Mouse (Mus musculus) frontal cortex, adult (tissue): ENCODE results near the gene Ncf1.

Experiments used
- ATAC-seq: cut with Nextera tagmentation; 2 replicates; pipeline ENCODE4 v1.9.2; 2017; ENCODE audit warnings: mild to moderate bottlenecking, moderate library complexity, mixed read lengths; ENCODE audit not compliant: low TSS enrichment

The Ncf1 gene

DNA sequence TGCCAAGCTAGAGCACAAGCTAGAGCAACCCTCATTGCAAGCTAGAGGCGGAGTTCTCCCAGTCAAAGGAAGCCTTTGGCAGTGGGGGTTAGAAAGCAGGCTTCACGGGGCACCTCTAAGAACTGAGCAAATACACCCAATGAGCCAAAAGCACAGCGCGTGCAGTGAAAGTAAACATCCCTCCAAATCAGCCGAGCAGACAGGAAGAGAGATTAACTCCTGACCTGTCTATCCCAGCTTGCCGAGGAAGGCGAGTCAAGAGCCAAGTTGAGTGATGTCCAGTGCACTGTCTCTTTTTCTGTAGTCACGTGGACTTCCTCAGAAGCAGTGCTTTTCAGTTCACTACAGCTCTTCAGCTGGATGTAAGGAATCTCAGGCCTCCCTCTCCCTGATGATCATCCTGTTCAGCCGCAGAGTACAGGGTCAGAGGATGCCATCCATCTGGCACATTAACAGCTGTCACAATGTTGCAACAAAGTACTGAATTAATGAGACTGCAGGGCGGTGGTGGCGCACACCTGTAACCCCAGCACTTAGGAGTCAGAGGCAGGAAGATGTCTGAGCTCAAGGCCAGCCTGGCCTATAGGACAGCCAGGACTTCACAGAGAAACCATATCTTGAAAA lies 19.4 kb downstream of the Ncf1 start:
- no peak for ATAC-seq

DNA sequence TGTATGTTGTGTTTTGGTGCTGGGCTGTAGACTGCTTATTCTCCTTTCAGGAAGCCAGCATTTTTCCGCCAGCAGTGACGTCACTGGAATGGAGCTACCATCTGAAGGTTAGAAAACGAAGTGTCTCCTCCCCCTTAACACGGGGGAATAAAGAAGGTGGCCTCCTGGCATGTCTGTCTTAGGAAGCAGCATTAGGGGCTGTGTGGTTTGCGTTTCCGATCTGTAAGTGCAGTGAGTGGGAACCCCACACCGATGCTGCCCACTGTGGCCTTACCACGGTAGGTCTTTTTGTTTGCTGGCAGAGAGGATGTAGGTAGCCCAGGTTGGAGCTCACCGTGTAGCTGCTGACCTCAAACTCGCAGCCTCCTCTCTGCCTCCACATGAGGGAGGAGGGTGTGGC lies 22.7 kb downstream of the Ncf1 start:
- no peak for ATAC-seq

- ATAC-seq: no peak
Measured at GRCm38 (mm10) chr5:134193664-134194063, 35.8 kb downstream of the Ncf1 start.

- no peak for ATAC-seq
Measured at GRCm38 (mm10) chr5:134188571-134188970, 40.9 kb downstream of the Ncf1 start.

DNA sequence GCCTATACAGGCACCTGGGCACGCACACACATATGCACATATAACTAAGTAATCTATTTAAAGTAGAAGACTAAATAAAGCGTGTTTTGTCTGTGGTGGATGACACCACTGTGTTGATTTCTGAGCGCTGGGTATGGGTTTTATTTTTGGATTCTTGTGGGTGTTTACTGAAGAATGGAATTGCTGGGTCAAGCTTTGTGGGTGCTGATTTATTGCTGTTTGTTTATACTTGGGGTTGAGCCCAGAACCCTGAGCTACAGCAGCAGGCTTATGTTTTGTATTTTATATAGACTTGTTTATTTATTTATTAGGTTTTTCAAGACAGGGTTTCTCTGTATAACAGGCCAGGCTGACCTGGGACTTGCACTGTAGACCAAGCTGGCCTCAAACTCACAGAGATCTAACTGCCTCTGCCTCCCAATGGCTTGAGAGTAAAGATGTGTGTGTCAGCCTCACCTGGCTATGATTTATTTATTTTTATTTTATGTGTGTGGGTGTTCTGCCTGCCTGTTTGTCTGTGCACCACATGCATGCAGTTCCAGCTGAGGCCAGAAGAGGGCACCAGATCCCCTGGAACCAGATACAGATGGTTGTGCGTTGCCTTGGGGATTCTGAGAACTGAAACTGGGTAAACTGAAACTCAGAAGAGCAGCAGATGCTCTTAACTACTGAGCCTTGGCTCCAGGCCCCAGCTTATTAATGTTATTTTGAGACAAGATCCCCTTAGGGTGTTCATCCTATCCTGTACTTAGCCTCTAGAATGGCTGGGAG lies 42.3 kb downstream of the Ncf1 start:
- no peak for ATAC-seq

- ATAC-seq: no peak
Measured at GRCm38 (mm10) chr5:134186059-134186458, 43.4 kb downstream of the Ncf1 start.

DNA sequence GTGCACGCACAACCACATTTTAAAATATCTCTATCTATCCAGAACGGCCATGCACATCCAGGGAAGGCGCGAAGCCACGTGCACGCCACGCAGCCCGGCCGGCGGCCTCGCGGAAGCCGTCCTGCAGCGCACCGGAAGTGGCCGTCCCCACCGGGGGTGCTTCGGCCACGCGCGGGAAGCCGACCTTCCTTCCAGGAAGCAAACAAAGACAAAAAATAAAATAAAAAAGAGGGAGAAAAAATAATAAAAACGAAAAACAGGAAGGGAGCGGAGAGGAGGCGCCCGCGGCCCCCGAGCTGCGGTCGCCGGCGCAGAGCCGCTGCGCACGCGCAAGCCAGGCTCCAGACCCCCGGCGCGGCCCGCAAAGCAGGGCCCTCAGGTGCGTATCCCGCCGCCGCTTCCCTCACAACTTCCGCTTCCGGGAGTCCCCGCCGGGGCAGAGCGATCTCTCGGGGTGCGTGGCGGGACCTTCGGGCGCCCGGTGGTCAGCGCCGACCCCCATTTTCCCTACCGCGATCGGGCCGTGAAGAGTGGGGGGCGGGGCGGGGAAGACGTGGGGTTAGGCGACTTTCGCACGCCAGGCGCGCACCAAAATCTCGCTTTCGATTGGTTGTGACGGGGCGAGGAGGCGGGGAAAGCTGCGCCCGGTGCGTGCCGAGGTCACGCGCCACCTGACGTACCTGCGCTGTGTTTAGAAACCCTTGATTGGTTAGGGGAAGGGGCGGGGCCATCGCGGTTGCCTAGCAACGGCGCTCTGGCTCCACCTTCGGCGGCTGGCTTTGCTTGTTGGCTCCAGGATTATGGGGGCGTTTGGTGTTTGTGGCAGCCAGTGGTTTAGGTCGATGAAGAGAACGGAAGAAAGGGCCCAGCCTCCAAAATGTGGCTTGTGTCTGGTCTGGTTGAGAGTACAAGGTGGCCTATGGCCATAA lies 45.3 kb downstream of the Ncf1 start, which contains the start of gene Gtf2ird2:
Gene Gtf2ird2, plus strand, starts transcription at position 140 of the 929 bp plus-strand sequence.
- ATAC-seq: peak; percentile 89

DNA sequence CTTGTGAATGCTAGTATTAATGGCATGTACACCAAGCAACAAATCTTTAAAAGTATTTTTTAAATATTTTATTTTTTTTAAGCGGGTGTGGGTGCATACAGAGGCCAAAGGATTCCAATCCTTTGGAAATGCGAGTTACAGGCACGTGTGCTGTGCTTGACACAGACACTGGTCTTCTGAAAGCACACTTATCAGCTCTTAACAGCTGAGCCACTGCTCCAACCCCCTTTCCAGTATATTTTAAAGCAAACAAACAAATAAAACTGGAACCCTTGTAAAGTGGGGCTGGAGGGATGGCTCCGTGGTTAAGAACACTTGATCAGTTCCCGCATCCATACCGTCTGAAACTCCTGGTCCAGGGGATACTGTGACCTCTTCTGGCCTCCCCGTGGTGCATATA lies 46.3 kb downstream of the Ncf1 start:
- ATAC-seq: no peak

DNA sequence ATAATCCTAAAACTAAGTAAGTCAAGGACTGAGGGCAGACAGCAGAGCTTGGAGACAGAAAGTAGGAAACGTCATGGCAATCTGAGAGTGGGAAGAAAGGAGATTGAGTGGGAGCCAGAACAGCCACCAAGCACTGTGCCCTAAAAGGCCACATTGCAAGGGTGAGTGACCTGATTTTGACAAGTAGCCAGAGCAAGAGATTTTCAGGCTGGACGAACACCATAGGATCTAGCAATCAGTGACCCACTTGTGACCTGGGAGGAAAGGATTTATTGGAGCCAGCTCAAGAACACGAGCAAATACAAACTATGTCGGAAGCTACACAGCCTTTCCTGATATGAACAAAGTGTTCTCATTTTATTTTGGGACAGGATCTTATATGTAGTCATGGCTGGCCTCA lies 46.7 kb downstream of the Ncf1 start:
- no peak for ATAC-seq

DNA sequence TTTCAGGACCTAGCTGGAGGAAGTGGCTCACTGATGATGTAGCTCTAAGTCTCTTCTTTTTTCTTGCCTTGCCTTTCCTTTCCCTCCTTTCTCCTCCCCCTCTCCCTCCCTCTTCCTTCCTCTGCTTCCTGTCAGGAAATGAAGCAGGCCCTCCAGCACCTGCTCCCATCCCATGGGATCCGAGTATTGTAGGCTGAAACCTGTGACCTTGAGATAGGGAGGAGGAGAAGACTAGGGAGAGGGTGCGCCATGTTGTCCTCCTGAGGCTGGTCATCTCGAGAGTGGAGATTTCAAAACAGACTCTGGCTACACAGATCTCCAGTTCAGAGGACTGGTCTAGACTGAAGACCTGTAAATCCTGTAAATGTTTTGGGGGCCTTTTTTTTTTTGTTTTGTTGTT lies 47.3 kb downstream of the Ncf1 start:
- ATAC-seq: no peak

DNA sequence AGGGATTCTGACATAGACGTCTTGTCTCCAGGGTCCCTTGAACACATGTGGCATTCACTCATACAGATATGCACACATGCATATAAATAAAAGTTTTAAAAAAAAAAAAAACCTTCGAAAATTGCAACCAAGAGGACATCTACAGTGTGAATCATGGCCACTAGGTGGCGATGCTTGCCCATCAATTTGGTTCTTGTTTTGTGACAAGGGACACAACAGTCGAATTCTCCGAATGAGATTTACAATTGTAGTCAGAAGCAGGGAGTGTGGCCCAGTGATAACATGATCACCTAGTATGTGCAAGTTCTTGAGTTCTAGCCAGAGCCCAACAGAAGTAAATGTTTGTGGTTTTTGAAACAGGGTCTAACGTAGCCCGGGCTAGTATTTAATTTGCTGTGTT lies 49.6 kb downstream of the Ncf1 start:
- ATAC-seq: 0 out of 2 replicates have a peak, but pooled peaks have one; percentile 14

- no peak for ATAC-seq
Measured at GRCm38 (mm10) chr5:134178536-134178935, 50.9 kb downstream of the Ncf1 start.

GRCm38 (mm10) chr5:134176169-134176881 lies 53.1 kb downstream of the Ncf1 start, which contains the start of gene Rcc1l:
Gene Rcc1l, minus strand, starts transcription at chr5:134176774.
- ATAC-seq: peak; percentile 88

DNA sequence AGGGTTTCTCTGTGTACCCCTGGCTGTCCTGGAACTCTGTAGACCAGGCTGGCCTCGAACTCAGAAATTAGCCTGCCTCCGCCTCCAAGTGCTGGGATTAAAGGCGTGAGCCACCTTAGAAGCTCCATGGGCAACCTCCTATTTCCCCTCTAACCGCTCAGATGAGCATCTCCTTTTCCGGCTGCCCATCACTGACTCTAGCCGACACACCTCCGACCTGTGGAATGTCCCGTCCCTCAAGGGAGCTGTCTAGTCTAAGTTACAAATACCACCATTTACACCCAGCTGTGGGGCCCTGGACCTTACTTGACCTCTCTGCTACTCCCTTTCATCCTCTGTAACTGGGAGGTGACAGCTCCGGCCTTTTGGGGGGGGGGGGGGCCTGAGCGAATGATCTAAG lies 53.7 kb downstream of the Ncf1 start:
- ATAC-seq: no peak

DNA sequence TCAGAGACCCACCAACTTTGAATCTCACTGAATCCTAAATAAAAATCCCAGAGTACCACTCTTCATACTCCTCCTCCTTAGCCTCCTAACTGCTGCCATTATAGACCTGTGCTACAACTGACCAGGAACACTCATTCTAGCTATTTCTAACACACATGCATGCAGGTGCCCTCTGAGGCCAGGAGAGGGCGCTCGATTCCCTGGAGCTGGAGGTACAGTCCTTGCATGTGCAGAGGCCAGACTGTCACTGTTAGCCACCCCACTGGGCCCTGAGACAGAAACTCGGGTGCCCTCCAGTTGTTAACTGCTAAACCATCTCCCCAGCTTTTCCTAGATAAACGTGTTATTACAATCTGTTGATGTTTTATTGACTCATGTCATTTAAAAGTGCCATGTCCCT lies 56.2 kb downstream of the Ncf1 start:
- ATAC-seq: no peak

- ATAC-seq: no peak
Measured at GRCm38 (mm10) chr5:134170167-134170566, 59.3 kb downstream of the Ncf1 start.
